Mouse (Mus musculus) neural tube, embryonic 15.5 days (tissue): ENCODE data around the gene Nmnat3. TPM values are rescaled to one million over a fixed set of nuclear protein-coding genes. Genes with fewer than 3 reads are reported as not detected.

ENCODE experiments used
- ATAC-seq: fragments of 200-750 bp; cut with Nextera tagmentation; 2 replicates; pipeline ENCODE4 v1.8.0; 2017; ENCODE audit warnings: mild to moderate bottlenecking, moderate TSS enrichment, moderate library complexity; ENCODE audit not compliant: low FRiP score
- H3K27ac ChIP-seq: fragments of 300-500 bp; sonication (generic); replicated peaks from 2 replicates; pipeline ENCODE4 v1.5.1; 2015; ENCODE audit warnings: mild to moderate bottlenecking, inconsistent platforms
- H3K27me3 ChIP-seq: fragments of 300-500 bp; sonication (generic); replicated peaks from 2 replicates; pipeline ENCODE4 v1.6.1; 2015; ENCODE audit warnings: inconsistent platforms
- H3K36me3 ChIP-seq: fragments of 300-500 bp; sonication (generic); 2 replicates; pipeline ENCODE4 v1.6.1; 2015; ENCODE audit warnings: inconsistent platforms
- H3K4me1 ChIP-seq: fragments of 300-500 bp; sonication (generic); 2 replicates; pipeline ENCODE4 v1.6.1; 2015; ENCODE audit warnings: inconsistent platforms
- H3K4me2 ChIP-seq: fragments of 300-500 bp; sonication (generic); 2 replicates; pipeline ENCODE4 v1.6.1; 2015; ENCODE audit warnings: inconsistent platforms, mild to moderate bottlenecking, moderate library complexity
- H3K4me3 ChIP-seq: fragments of 300-500 bp; sonication (generic); replicated peaks from 2 replicates; pipeline ENCODE4 v1.5.1; 2015; ENCODE audit warnings: mild to moderate bottlenecking, inconsistent platforms
- H3K9ac ChIP-seq: fragments of 300-500 bp; sonication (generic); replicated peaks from 2 replicates; pipeline ENCODE4 v1.6.1; 2015; ENCODE audit warnings: mild to moderate bottlenecking, inconsistent platforms
- H3K9me3 ChIP-seq: fragments of 300-500 bp; sonication (generic); replicated peaks from 2 replicates; pipeline ENCODE4 v1.6.1; 2016; ENCODE audit warnings: inconsistent platforms
- WGBS: fragments of 180-500 bp; shearing (Covaris S2); methylation state at CpG from one replicate; pipeline ENCODE4 v1.1.7; 2015; ENCODE audit warnings: mixed read lengths; 5-methylcytosine and 5-hydroxymethylcytosine counted together
- polyA plus RNA-seq: library from polyadenylated mRNA; unstranded; fragments of >200 nt; fragmentation: Nextera tagmentation; extraction: Ambion mirVana; gene quantifications from 2 replicates; pipeline ENCODE4 v1.2.1, GENCODE M21; 2015

The Nmnat3 gene
- polyA plus RNA-seq, 1 experiment from 2014 or later = 2.2 TPM

DNA sequence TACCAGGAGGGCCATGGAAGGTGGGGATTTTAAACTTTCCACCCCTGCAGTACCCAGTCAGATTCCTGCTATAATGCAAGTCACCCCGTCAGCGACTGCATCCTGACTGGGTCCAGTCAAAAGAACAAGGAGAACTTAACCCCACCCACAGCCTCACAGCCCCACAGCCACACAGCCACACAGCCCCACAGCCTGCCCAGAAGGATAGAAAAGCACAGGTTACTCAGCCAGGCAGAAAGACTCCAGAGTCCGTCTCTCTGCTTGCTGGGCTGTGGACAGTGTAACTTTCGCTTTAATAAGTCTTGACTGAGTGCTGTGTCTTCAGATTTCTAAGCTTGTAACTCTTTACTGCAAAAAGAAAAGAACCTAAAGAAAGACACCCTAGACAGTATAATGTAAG lies 53.2 kb downstream of the Nmnat3 start:
- Histone ChIP-seq H3K9ac (no peak overlapping the region), H3K36me3 (no peaks in the 10 kb centered on the region), H3K4me2 (no peak overlapping the region), H3K9me3 (no peaks in the 10 kb centered on the region), H3K27me3 (no peaks in the 10 kb centered on the region), H3K27ac (no peak overlapping the region), H3K4me3 (no peak overlapping the region), H3K4me1 (no peaks in the 10 kb centered on the region)
- WGBS = 75% methylated on average over 4 of the region's 4 CpGs
- ATAC-seq = no peak

GRCm38 (mm10) chr9:98345840-98346239 lies 58.6 kb downstream of the Nmnat3 start:
- Histone ChIP-seq H3K9ac (no peak overlapping the region), H3K4me1 (peaks cover 12% of the 10 kb centered on the region), H3K4me3 (no peak overlapping the region), H3K27ac (no peak overlapping the region), H3K9me3 (no peaks in the 10 kb centered on the region), H3K27me3 (no peaks in the 10 kb centered on the region), H3K4me2 (no peak overlapping the region), H3K36me3 (no peaks in the 10 kb centered on the region)
- ATAC-seq = no peak
- WGBS = 100% methylated on average over 1 of the region's 1 CpGs

DNA sequence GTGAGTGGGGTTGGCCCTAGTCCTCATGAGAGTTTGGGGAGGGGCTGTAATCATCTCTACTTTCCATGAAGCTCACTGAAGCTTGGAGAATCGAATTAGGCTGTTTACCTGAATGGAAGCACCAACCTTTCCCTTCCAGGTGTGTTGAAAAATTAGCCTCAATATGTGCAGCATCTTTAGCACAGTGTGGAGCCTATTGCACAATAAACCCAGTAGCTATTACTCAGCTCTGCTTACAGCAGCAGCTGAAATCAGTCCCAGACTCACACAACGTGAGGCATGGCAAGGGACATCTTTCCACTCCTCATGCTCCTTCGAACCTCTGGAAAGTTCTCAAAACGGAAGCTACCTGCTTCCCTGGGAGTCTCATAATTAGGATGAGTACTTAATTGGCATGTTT lies 59.0 kb downstream of the Nmnat3 start:
- Histone ChIP-seq H3K4me3 (no peak overlapping the region), H3K27me3 (no peaks in the 10 kb centered on the region), H3K9ac (no peak overlapping the region), H3K36me3 (no peaks in the 10 kb centered on the region), H3K9me3 (no peaks in the 10 kb centered on the region), H3K4me1 (peaks cover 12% of the 10 kb centered on the region), H3K27ac (no peak overlapping the region), H3K4me2 (no peak overlapping the region)
- ATAC-seq = no peak
- 81% methylated on average over 4 of the region's 4 CpGs for WGBS

DNA sequence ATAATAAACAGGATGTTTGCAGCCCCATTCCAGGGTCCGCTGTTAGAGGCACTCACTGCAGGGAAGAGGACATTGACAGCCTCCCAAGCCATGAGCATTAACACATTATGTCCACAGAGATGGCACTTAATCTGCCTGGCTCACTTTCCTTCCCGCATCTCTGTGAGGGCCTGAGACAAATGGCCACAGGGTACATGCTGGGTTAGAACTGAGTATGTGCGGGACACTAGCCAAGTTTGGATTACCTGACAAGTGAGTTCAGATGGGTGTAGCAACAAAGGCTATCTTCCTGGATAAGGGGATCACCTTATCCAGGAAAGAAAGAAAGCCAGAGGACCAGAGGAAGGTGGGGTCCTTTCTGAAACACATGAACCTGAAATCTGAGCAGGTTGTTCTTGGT lies 59.8 kb downstream of the Nmnat3 start:
- no peak overlapping the region for H3K4me2 ChIP-seq
- H3K27me3 ChIP-seq = no peaks in the 10 kb centered on the region
- ATAC-seq = no peak
- H3K9me3 ChIP-seq = no peaks in the 10 kb centered on the region
- H3K36me3 ChIP-seq = no peaks in the 10 kb centered on the region
- no peak overlapping the region for H3K4me3 ChIP-seq
- H3K27ac ChIP-seq = no peak overlapping the region
- WGBS = 87% methylated on average over 3 of the region's 3 CpGs
- H3K4me1 ChIP-seq = peaks cover 12% of the 10 kb centered on the region
- no peak overlapping the region for H3K9ac ChIP-seq

DNA sequence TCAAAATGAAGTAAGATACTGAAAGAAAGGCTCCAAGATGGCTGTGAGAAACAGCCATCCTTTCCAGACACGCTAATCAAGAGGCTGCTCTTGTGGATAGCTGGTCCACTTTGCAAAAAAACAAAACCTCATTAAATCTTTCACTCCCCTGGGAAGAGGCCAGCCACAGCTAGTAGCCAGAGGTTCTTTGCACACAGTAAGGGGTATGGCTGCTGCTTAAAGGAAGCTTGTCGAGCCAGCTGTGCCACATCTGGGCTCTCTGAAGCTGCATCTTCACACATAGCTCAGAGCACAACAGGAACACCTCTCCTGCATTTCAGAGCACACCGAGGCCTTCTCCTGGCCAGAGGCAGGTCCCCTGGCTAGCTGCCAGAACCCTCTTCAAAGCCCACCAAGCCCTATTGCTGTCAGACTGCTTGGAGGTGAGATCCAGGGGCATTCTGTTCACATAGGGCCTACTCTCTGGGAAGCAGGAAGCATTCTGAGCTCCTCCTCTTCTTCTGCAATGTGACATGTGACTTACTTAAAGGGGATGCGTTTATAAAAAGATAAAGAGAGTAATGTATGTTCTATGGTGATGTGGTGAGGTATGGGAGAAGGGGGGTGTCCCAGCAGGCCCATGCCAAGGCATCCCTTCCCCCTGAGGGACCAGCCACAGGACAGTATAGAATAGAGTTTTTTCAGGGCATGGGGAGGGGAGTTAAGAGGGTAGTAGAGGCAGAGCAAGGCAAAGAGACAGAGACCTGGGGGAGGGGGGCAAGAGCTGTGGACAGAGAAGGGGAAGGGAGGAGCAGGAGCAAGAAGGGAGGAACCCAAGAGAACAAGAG lies 63.3 kb downstream of the Nmnat3 start:
- H3K4me3 ChIP-seq = no peak overlapping the region
- H3K9me3 ChIP-seq = no peaks in the 10 kb centered on the region
- no peak overlapping the region for H3K9ac ChIP-seq
- no peaks in the 10 kb centered on the region for H3K27me3 ChIP-seq
- 11% methylated on average over 4 of the region's 4 CpGs for WGBS
- peaks cover 12% of the 10 kb centered on the region for H3K4me1 ChIP-seq
- peak; percentile 45; the same call in 1 of the 2 replicates for ATAC-seq
- H3K36me3 ChIP-seq = no peaks in the 10 kb centered on the region
- no peak overlapping the region for H3K4me2 ChIP-seq
- no peak overlapping the region for H3K27ac ChIP-seq

GRCm38 (mm10) chr9:98352332-98352731 lies 65.1 kb downstream of the Nmnat3 start:
- no peaks in the 10 kb centered on the region for H3K9me3 ChIP-seq
- H3K4me1 ChIP-seq = peaks cover 12% of the 10 kb centered on the region
- no peak overlapping the region for H3K27ac ChIP-seq
- no peak for ATAC-seq
- H3K27me3 ChIP-seq = no peaks in the 10 kb centered on the region
- H3K4me2 ChIP-seq = no peak overlapping the region
- H3K9ac ChIP-seq = no peak overlapping the region
- no peak overlapping the region for H3K4me3 ChIP-seq
- WGBS = 85% methylated on average over 6 of the region's 6 CpGs
- H3K36me3 ChIP-seq = no peaks in the 10 kb centered on the region

DNA sequence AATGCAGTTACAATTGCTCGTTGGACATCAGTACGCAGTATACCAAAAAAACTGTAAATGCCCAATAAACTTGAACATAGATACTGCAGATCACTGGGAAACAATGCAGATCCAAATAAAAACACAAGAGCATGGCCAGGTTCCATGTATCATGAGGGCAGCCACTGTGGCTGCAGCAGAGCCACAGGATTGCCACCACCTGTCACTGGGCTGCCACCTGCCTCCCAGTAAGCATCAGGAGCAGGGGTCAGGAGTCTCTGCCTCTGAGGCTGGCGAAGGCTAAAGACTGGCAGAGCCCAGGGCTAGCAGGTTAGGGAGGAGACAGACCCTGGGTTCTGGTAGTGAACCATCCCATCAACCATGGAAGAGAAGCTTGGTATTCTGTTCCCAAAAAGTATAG lies 67.7 kb downstream of the Nmnat3 start:
- H3K27me3 ChIP-seq = no peaks in the 10 kb centered on the region
- H3K4me1 ChIP-seq = peaks cover 9% of the 10 kb centered on the region
- H3K4me2 ChIP-seq = no peak overlapping the region
- ATAC-seq = no peak
- H3K36me3 ChIP-seq = no peaks in the 10 kb centered on the region
- no peak overlapping the region for H3K9ac ChIP-seq
- WGBS = 92% methylated on average over 3 of the region's 3 CpGs
- no peak overlapping the region for H3K4me3 ChIP-seq
- no peak overlapping the region for H3K27ac ChIP-seq
- H3K9me3 ChIP-seq = no peaks in the 10 kb centered on the region

DNA sequence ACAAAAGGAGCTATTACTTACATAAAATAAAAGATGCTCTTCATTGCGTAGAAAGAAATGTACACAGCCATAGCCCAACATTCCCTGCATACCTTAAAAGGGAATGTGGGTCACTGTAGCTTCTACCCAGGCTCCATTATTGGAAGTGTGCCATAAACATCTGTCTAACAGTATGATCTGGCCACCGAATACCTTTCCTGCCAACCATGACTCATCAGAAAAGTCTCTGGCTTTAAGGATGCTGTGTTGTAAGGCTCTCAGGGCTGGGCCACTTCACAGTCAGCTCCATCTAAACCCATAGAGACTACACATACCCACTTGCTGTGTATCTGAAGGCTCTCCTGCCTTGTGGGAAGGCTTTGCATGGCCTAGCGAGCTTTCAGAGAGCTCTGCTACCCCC lies 73.8 kb downstream of the Nmnat3 start:
- Histone ChIP-seq H3K9me3 (no peaks in the 10 kb centered on the region), H3K4me1 (peaks cover under 1% of the 10 kb centered on the region; the same call in 1 of the 2 replicates), H3K9ac (no peak overlapping the region), H3K4me2 (no peak overlapping the region), H3K27me3 (no peaks in the 10 kb centered on the region), H3K4me3 (no peak overlapping the region), H3K36me3 (no peaks in the 10 kb centered on the region), H3K27ac (no peak overlapping the region)
- no peak for ATAC-seq
- WGBS = 81% methylated on average over 3 of the region's 3 CpGs

- Histone ChIP-seq H3K9ac (no peak overlapping the region), H3K36me3 (no peaks in the 10 kb centered on the region), H3K27ac (no peak overlapping the region), H3K4me3 (no peak overlapping the region), H3K9me3 (no peaks in the 10 kb centered on the region), H3K27me3 (no peaks in the 10 kb centered on the region), H3K4me2 (no peak overlapping the region), H3K4me1 (peaks cover 5% of the 10 kb centered on the region; the same call in 1 of the 2 replicates)
- 27% methylated on average over 8 of the region's 8 CpGs for WGBS
- no peak for ATAC-seq
Observed at GRCm38 (mm10) chr9:98366075-98366474, 78.8 kb downstream of the Nmnat3 start.

- ATAC-seq = no peak
- 80% methylated on average over 13 of the region's 13 CpGs for WGBS
- no peak overlapping the region for H3K27ac ChIP-seq
- H3K27me3 ChIP-seq = no peaks in the 10 kb centered on the region
- H3K4me3 ChIP-seq = no peak overlapping the region
- H3K4me2 ChIP-seq = no peak overlapping the region
- H3K9ac ChIP-seq = no peak overlapping the region
- H3K4me1 ChIP-seq = peaks cover 5% of the 10 kb centered on the region; the same call in 1 of the 2 replicates
- no peaks in the 10 kb centered on the region for H3K36me3 ChIP-seq
- no peaks in the 10 kb centered on the region for H3K9me3 ChIP-seq
Observed at GRCm38 (mm10) chr9:98367333-98367962, 80.2 kb downstream of the Nmnat3 start.

DNA sequence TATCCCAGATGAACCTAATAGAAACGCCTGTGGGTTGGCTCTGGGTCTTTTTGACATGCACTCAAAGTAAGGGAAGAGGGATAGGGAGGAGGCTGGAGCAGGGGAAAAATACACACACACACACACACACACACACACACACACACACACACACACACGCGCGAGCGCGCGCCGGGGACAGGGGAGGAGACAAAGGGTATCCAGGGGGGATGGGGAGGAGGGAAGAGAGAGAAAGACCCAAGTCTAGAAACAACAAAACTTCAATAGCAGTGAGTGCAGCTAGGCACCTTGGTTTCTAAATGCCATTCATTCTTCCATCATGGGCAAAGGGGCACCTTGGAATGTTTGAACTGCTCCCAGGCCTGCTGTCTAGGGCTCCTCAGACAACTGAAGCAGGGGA lies 82.5 kb downstream of the Nmnat3 start:
- H3K4me1 ChIP-seq = peaks cover 5% of the 10 kb centered on the region; the same call in 1 of the 2 replicates
- no peak overlapping the region for H3K27ac ChIP-seq
- no peaks in the 10 kb centered on the region for H3K36me3 ChIP-seq
- ATAC-seq = no peak
- 66% methylated on average over 6 of the region's 8 CpGs for WGBS
- H3K9me3 ChIP-seq = no peaks in the 10 kb centered on the region
- no peak overlapping the region for H3K4me3 ChIP-seq
- H3K9ac ChIP-seq = no peak overlapping the region
- H3K27me3 ChIP-seq = no peaks in the 10 kb centered on the region
- H3K4me2 ChIP-seq = no peak overlapping the region

DNA sequence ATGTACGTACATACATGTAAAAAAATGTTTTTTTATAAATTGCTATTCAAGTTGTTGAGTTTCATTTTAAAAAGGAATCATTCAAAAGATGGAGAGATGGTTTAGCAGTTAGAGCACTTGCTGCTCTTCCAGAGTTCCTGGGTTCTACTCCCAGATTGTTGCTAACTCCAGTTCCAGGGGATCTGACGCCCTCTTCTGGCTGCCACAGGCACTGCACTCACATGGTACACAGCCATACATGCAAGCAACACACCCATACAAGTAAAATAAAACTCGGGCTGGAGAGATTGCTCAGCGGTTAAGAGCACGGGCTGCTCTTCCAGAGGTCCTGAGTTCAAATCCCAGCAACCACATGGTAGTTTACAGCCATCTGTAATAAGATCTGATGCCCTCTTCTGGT lies 86.1 kb downstream of the Nmnat3 start:
- Histone ChIP-seq H3K27ac (no peak overlapping the region), H3K9me3 (no peaks in the 10 kb centered on the region), H3K4me3 (no peak overlapping the region), H3K27me3 (no peaks in the 10 kb centered on the region), H3K9ac (no peak overlapping the region), H3K4me2 (no peak overlapping the region), H3K4me1 (peaks cover 10% of the 10 kb centered on the region), H3K36me3 (no peaks in the 10 kb centered on the region)
- WGBS = 93% methylated on average over 5 of the region's 5 CpGs
- no peak for ATAC-seq
